Mouse (Mus musculus): ENCODE measurements around the gene Kdm2a.

DNA sequence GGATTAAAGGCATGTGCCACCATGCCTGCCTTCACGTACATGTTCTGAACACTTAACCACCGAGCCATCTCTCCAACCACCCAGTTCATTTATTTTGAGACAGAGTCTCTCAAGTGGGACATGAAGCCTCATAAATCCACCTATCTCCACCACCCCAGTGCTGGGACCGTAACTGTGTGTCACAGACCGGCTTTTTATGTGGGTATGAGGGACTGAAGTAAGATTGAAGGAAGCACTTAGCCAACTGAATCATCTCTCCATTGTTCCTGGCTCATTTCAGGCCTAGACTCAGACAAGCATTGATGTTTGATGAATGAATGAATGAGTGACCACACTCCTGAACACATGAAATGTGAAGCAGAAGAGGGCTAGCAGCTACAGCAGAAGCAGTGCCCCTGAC, 88.8 kb downstream of the Kdm2a start:
- TF ChIP-seq CTCF (IDR thresholded peaks at IDR 0.05; ENCODE audit: borderline replicate concordance, control insufficient read depth, extremely low read depth, insufficient read depth, low read length, poor library complexity) (no peak), POLR2A (IDR thresholded peaks at IDR 0.05; ENCODE audit: control insufficient read depth, extremely low read depth, insufficient read depth, low read length, poor library complexity) (no peak)
